Mouse (Mus musculus) CD4-positive, CD25-positive, alpha-beta regulatory T cell (primary cell): Measurements from ENCODE around the gene C4b. TPM values are rescaled to one million over a fixed set of nuclear protein-coding genes. Genes with fewer than 3 reads are reported as not detected.

Source experiments
- polyA plus RNA-seq: library from polyadenylated mRNA; unstranded; fragments of 100-300 nt; shearing (Covaris generic); gene quantifications from one replicate; pipeline ENCODE4 v1.2.1, GENCODE M21; 2017

Gene C4b
- not detected for polyA plus RNA-seq

DNA sequence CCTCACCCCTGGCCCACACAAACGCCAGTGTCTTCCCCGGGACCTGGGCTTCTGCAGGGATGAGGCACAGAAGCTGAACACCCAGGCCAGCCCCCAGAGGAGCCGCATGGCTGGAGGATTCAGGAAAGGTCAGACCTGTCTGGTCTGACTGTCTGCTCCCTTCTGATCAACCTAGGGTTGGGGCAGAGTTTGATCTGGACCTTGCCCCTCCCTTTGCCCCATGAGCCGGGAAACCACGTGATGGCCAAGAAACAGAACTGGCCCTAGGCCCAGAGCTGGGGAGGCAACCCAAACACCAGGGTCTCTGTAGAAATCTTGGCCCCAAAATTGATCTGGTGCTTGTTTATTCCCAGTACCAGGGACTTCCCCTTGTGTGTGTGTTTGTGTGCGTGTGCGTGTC, at the start of gene C4b:
Gene C4b (minus strand): TSS at position 164 of the 400 bp plus-strand sequence.

Other genes starting within 250 kb of the C4b start
- gene Btnl6, start 226.5 kb downstream of the C4b start, polyA plus RNA-seq, result not detected
- 0.12 TPM for gene Notch4, start 179.6 kb downstream of the C4b start, polyA plus RNA-seq
- gene Gpsm3, start 154.1 kb downstream of the C4b start, polyA plus RNA-seq, result 296 TPM
- 20.0 TPM for gene Pbx2, start 152.6 kb downstream of the C4b start, polyA plus RNA-seq
- gene Ager, start 146.0 kb downstream of the C4b start, polyA plus RNA-seq, result 2.5 TPM
- 97.3 TPM for gene Rnf5, start 140.2 kb downstream of the C4b start, polyA plus RNA-seq
- 23.3 TPM for gene Agpat1, start 139.6 kb downstream of the C4b start, polyA plus RNA-seq
- gene Egfl8, start 127.9 kb downstream of the C4b start, polyA plus RNA-seq, result 2.8 TPM
- 22.3 TPM for gene Ppt2, start 115.4 kb downstream of the C4b start, polyA plus RNA-seq
- 6.9 TPM for gene Prrt1, start 114.3 kb downstream of the C4b start, polyA plus RNA-seq
- 5.5 TPM for gene Fkbpl, start 99.1 kb downstream of the C4b start, polyA plus RNA-seq
- gene Atf6b, start 96.7 kb downstream of the C4b start, polyA plus RNA-seq, result 78.5 TPM
- gene Tnxb, start 73.3 kb downstream of the C4b start, polyA plus RNA-seq, result not detected
- not detected for gene Cyp21a1, start 60.7 kb upstream of the C4b start, polyA plus RNA-seq
- gene Stk19, start 93.1 kb upstream of the C4b start, polyA plus RNA-seq, result 31.8 TPM
- 78.8 TPM for gene Dxo, start 93.1 kb upstream of the C4b start, polyA plus RNA-seq
- 126 TPM for gene Skiv2l, start 106.3 kb upstream of the C4b start, polyA plus RNA-seq
- 47.9 TPM for gene Nelfe, start 106.5 kb upstream of the C4b start, polyA plus RNA-seq
- gene Cfb, start 118.6 kb upstream of the C4b start, polyA plus RNA-seq, result 0.91 TPM
- 0.36 TPM for gene Zbtb12, start 135.6 kb upstream of the C4b start, polyA plus RNA-seq
- gene Gm20547, start 138.2 kb upstream of the C4b start, polyA plus RNA-seq, result 0.07 TPM
- gene C2, start 154.4 kb upstream of the C4b start, polyA plus RNA-seq, result 2.6 TPM
- 69.4 TPM for gene Ehmt2, start 154.6 kb upstream of the C4b start, polyA plus RNA-seq
- gene Slc44a4, start 170.6 kb upstream of the C4b start, polyA plus RNA-seq, result not detected
- 75.2 TPM for gene Neu1, start 187.4 kb upstream of the C4b start, polyA plus RNA-seq
- gene Hspa1b, start 215.4 kb upstream of the C4b start, polyA plus RNA-seq, result 15.6 TPM
- not detected for gene Gm20481, start 226.0 kb upstream of the C4b start, polyA plus RNA-seq
- gene Hspa1a, start 228.3 kb upstream of the C4b start, polyA plus RNA-seq, result 2.8 TPM
- gene Hspa1l, start 228.8 kb upstream of the C4b start, polyA plus RNA-seq, result not detected
- gene Lsm2, start 238.0 kb upstream of the C4b start, polyA plus RNA-seq, result 81.8 TPM